In genomic region chr16:92369260-92369659, GRCm38 (mm10) we compare ENCODE assay signal across 11 mouse cellular contexts. TPM values are rescaled to one million over a fixed set of nuclear protein-coding genes. Genes with fewer than 3 reads are reported as not detected.
DNase-seq lines count a peak whose midpoint lies in the region; ATAC-seq and TF ChIP-seq lines count a peak whose summit lies in the region.
"Had no signal": no experiment of that assay in that cellular context is flagged by ENCODE, and none has a peak within 500 bp of the region (broad histone marks: within the 10 kb centered on the region; RNA-seq: fewer than 3 reads in every experiment).

No protein-coding gene starts in this region.

- no peak overlapping the region for H3K27ac ChIP-seq in embryonic facial prominence, embryonic 11.5 days (replicated peaks; ENCODE audit: low read depth, low read length)
- no peak overlapping the region for H3K27ac ChIP-seq in embryonic facial prominence, embryonic 10.5 days (replicated peaks)
- no peak overlapping the region for H3K27ac ChIP-seq in kidney, embryonic 16.5 days (ENCODE audit: low read length)
- no peak overlapping the region for H3K27ac ChIP-seq in forebrain, embryonic 14.5 days (ENCODE audit: low read depth, low read length)
- no peak overlapping the region for H3K27ac ChIP-seq in layer of hippocampus, adult 2 months
- H3K27ac ChIP-seq: embryonic facial prominence, embryonic 15.5 days had no signal

- no peaks in the 10 kb centered on the region for H3K27me3 ChIP-seq in embryonic facial prominence, embryonic 11.5 days (ENCODE audit: control insufficient read depth, insufficient read depth, low read length)
- H3K27me3 ChIP-seq in embryonic facial prominence, embryonic 10.5 days (replicated peaks; ENCODE audit: low read depth, poor library complexity, severe bottlenecking): peaks cover 4% of the 10 kb centered on the region; the same call in 1 of the 2 replicates
- no peaks in the 10 kb centered on the region for H3K27me3 ChIP-seq in kidney, embryonic 16.5 days (ENCODE audit: insufficient read depth, low read length)
- no peaks in the 10 kb centered on the region for H3K27me3 ChIP-seq in forebrain, embryonic 14.5 days (replicated peaks; ENCODE audit: control insufficient read depth, insufficient read depth, low read length)
- H3K27me3 ChIP-seq: embryonic facial prominence, embryonic 15.5 days had no signal

- TF ChIP-seq CTCF in layer of hippocampus, adult 2 months (conservative IDR thresholded peaks at IDR 0.05): no peak

- 0 out of 2 replicates have a peak, but pooled peaks have one; percentile 23 for ATAC-seq in embryonic facial prominence, embryonic 11.5 days (replicated peaks; ENCODE audit: insufficient number of reproducible peaks, low FRiP score, low TSS enrichment, low read depth)
- ATAC-seq in kidney, embryonic 16.5 days (ENCODE audit: low FRiP score, low TSS enrichment): peak; percentile 55; the same call in 1 of the 2 replicates
- no peak for ATAC-seq in forebrain, embryonic 14.5 days

- peak; percentile 44 for DNase-seq in embryonic facial prominence, embryonic 11.5 days (ENCODE audit: low spot score)
- no peak for DNase-seq in embryonic facial prominence, embryonic 10.5 days (ENCODE audit: low spot score)
- peak; percentile 73 for DNase-seq in adipocyte (ENCODE audit: low spot score)
- DNase-seq in lung, postnatal 10 days: peak; percentile 66
- DNase-seq in cerebellum, adult 11-12 months: no peak
- no peak for DNase-seq in forebrain, embryonic 14.5 days (ENCODE audit: low spot score)
- no peak for DNase-seq in layer of hippocampus, adult 2 months (ENCODE audit: low spot score in 2 of 2)

- 52% methylated on average over 2 of the region's 2 CpGs for WGBS in embryonic facial prominence, embryonic 11.5 days
- WGBS in embryonic facial prominence, embryonic 10.5 days: 58% methylated on average over 2 of the region's 2 CpGs
- WGBS in kidney, embryonic 16.5 days: 47% methylated on average over 2 of the region's 2 CpGs
- 48% methylated on average over 2 of the region's 2 CpGs for WGBS in forebrain, embryonic 14.5 days

- no peaks in the 10 kb centered on the region for H3K9me3 ChIP-seq in embryonic facial prominence, embryonic 11.5 days (replicated peaks; ENCODE audit: control insufficient read depth, low read length)
- no peaks in the 10 kb centered on the region for H3K9me3 ChIP-seq in embryonic facial prominence, embryonic 10.5 days
- H3K9me3 ChIP-seq in kidney, embryonic 16.5 days (ENCODE audit: low read length): no peaks in the 10 kb centered on the region
- H3K9me3 ChIP-seq in forebrain, embryonic 14.5 days (replicated peaks; ENCODE audit: control insufficient read depth, low read length): no peaks in the 10 kb centered on the region
- H3K9me3 ChIP-seq: embryonic facial prominence, embryonic 15.5 days had no signal

- no peaks in the 10 kb centered on the region for H3K36me3 ChIP-seq in embryonic facial prominence, embryonic 11.5 days (replicated peaks; ENCODE audit: control insufficient read depth, insufficient read depth, low read depth, low read length)
- H3K36me3 ChIP-seq in embryonic facial prominence, embryonic 10.5 days (replicated peaks): no peaks in the 10 kb centered on the region
- H3K36me3 ChIP-seq in kidney, embryonic 16.5 days (ENCODE audit: insufficient read depth, low read length): no peaks in the 10 kb centered on the region
- no peaks in the 10 kb centered on the region for H3K36me3 ChIP-seq in forebrain, embryonic 14.5 days (ENCODE audit: control insufficient read depth, insufficient read depth, low read length)
- H3K36me3 ChIP-seq: embryonic facial prominence, embryonic 15.5 days had no signal

- no peak overlapping the region for H3K9ac ChIP-seq in embryonic facial prominence, embryonic 11.5 days (replicated peaks; ENCODE audit: low read length)
- no peak overlapping the region for H3K9ac ChIP-seq in kidney, embryonic 16.5 days (replicated peaks; ENCODE audit: low read length)
- H3K9ac ChIP-seq in forebrain, embryonic 14.5 days (ENCODE audit: low read length): no peak overlapping the region
- H3K9ac ChIP-seq: embryonic facial prominence, embryonic 15.5 days had no signal

- H3K4me3 ChIP-seq in embryonic facial prominence, embryonic 11.5 days (ENCODE audit: low read depth, low read length): no peak overlapping the region
- H3K4me3 ChIP-seq in embryonic facial prominence, embryonic 10.5 days: no peak overlapping the region
- H3K4me3 ChIP-seq in kidney, embryonic 16.5 days (ENCODE audit: low read length): no peak overlapping the region
- no peak overlapping the region for H3K4me3 ChIP-seq in forebrain, embryonic 14.5 days (ENCODE audit: low read depth, low read length)
- no peak overlapping the region for H3K4me3 ChIP-seq in layer of hippocampus, adult 2 months
- H3K4me3 ChIP-seq: embryonic facial prominence, embryonic 15.5 days had no signal

- H3K4me2 ChIP-seq in embryonic facial prominence, embryonic 11.5 days (ENCODE audit: low read depth, low read length): no peak overlapping the region
- H3K4me2 ChIP-seq in kidney, embryonic 16.5 days (replicated peaks; ENCODE audit: low read depth, low read length): no peak overlapping the region
- H3K4me2 ChIP-seq in forebrain, embryonic 14.5 days (ENCODE audit: low read length): no peak overlapping the region
- H3K4me2 ChIP-seq: embryonic facial prominence, embryonic 15.5 days had no signal

- peaks cover 2% of the 10 kb centered on the region; the same call in 1 of the 2 replicates for H3K4me1 ChIP-seq in embryonic facial prominence, embryonic 11.5 days (ENCODE audit: control insufficient read depth, insufficient read depth, low read length)
- peaks cover 46% of the 10 kb centered on the region for H3K4me1 ChIP-seq in embryonic facial prominence, embryonic 10.5 days
- peaks cover 15% of the 10 kb centered on the region; the same call in 1 of the 2 replicates for H3K4me1 ChIP-seq in kidney, embryonic 16.5 days (ENCODE audit: insufficient read depth, low read length)
- peaks cover 3% of the 10 kb centered on the region; the same call in 1 of the 2 replicates for H3K4me1 ChIP-seq in forebrain, embryonic 14.5 days (ENCODE audit: control insufficient read depth, insufficient read depth, low read length)
- H3K4me1 ChIP-seq: embryonic facial prominence, embryonic 15.5 days had no signal

RNA-seq across cellular contexts. Expression of gene Kcne1, which starts 10.0 kb away (rescaled TPM):
- 0.34 and 0.35 TPM in 2 replicates for polyA plus RNA-seq in embryonic facial prominence, embryonic 11.5 days (2014; fragmentation: Nextera tagmentation; extraction: Ambion mirVana)
- 0.29 and 1.1 TPM in 2 replicates for polyA plus RNA-seq in embryonic facial prominence, embryonic 10.5 days (2016; fragmentation: Nextera tagmentation; extraction: Ambion mirVana)
- polyA plus RNA-seq in kidney, embryonic 16.5 days (2015; fragmentation: Nextera tagmentation; extraction: Ambion mirVana): 2.8 and 3.7 TPM in 2 replicates
- polyA plus RNA-seq in forebrain, embryonic 14.5 days (2014; fragmentation: Nextera tagmentation; extraction: Ambion mirVana): 0.10 TPM in 1 of 2 replicates, not detected in the other
- not detected for total RNA-seq in layer of hippocampus, adult 2 months (2021)
- total RNA-seq: layer of hippocampus, adult 18-20 months; neutrophil, adult 5-6 weeks had no signal

RNA-seq across cellular contexts. Expression of gene Fam243, which starts 48.0 kb away (rescaled TPM):
- polyA plus RNA-seq in embryonic facial prominence, embryonic 11.5 days (2014; fragmentation: Nextera tagmentation; extraction: Ambion mirVana): 0.07 TPM in 1 of 2 replicates, not detected in the other
- polyA plus RNA-seq in embryonic facial prominence, embryonic 10.5 days (2016; fragmentation: Nextera tagmentation; extraction: Ambion mirVana): not detected in 2 replicates
- 0.07 TPM in 1 of 2 replicates, not detected in the other for polyA plus RNA-seq in kidney, embryonic 16.5 days (2015; fragmentation: Nextera tagmentation; extraction: Ambion mirVana)
- polyA plus RNA-seq in forebrain, embryonic 14.5 days (2014; fragmentation: Nextera tagmentation; extraction: Ambion mirVana): 0.13 TPM in 1 of 2 replicates, not detected in the other
- total RNA-seq in layer of hippocampus, adult 2 months (2021): not detected
- total RNA-seq: layer of hippocampus, adult 18-20 months; neutrophil, adult 5-6 weeks had no signal
- polyA plus RNA-seq: embryonic facial prominence, embryonic 15.5 days had no signal

Comparison
In these comparisons a context has a peak if more than half of its experiments do, and no peak if none do; other contexts are left out.
1. DNase-seq: peak in embryonic facial prominence, embryonic 11.5 days (single experiment), adipocyte (single experiment) and lung, postnatal 10 days (single experiment); none in embryonic facial prominence, embryonic 10.5 days (single experiment), cerebellum, adult 11-12 months (single experiment), forebrain, embryonic 14.5 days (single experiment) and layer of hippocampus, adult 2 months (0 of 2).